Mouse (Mus musculus): ENCODE data around the gene Clmn. TPM values are rescaled to one million over a fixed set of nuclear protein-coding genes. Genes with fewer than 3 reads are reported as not detected.
A peak's percentile ranks its signal among the peaks of the same experiment; 100 is the strongest.

The Clmn gene
- polyA plus RNA-seq, 1 experiment from 2014 or later: 2.0 TPM

DNA sequence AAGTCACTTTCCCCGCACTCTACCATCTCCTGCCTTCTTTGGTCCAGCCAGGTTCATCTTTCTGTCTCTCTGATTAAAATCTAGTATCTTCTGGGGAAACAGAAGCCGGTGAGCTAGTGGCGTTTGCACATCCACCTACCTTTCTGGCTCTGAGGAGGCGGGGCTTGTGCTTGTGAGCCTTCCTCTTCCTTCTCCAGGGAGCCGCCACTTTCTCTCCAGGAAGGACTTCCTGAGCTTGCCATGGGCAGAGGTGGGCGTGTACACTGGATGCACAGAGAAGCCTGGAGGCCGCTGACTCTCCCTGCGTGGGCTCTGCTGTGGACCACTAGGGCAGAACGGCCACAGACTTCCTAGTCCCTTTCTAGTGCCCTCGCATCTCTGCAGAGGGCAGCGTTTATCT lies 34.3 kb upstream of the Clmn start:
- H3K4me1 ChIP-seq: peaks cover 22% of the 10 kb centered on the region
- no peak overlapping the region for H3K4me2 ChIP-seq (replicated peaks)
- no peaks in the 10 kb centered on the region for H3K36me3 ChIP-seq
- no peak overlapping the region for H3K27ac ChIP-seq
- no peaks in the 10 kb centered on the region for H3K9me3 ChIP-seq
- WGBS: 78% methylated on average over 11 of the region's 11 CpGs
- H3K9ac ChIP-seq: no peak overlapping the region
- no peaks in the 10 kb centered on the region; the same call in 1 of the 2 replicates for H3K27me3 ChIP-seq (replicated peaks)
- no peak overlapping the region for H3K4me3 ChIP-seq
- no peak for ATAC-seq (ENCODE audit: low FRiP score, low read depth)

DNA sequence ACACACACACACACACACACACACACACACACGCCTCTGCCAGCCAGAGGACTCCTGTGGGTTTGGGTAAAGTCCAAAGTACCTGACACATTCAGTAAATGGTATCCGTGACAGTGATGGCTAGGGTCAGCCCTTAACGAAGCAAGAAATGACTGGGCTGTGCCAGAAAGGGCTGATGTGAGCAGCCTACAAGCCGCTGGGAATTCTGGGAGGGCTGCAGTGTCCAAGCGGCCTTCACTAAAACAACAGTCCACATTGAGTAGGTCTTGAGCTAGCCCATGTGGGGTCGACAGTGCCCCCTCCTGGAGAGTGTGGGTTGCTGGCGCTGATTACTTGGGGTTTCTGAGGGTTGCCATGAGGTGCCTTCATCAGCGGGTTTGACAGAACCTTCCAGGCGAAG lies 33.8 kb upstream of the Clmn start:
- no peaks in the 10 kb centered on the region for H3K36me3 ChIP-seq
- no peak overlapping the region for H3K9ac ChIP-seq
- H3K4me2 ChIP-seq (replicated peaks): no peak overlapping the region
- no peak overlapping the region for H3K27ac ChIP-seq
- H3K4me1 ChIP-seq: peaks cover 18% of the 10 kb centered on the region
- no peaks in the 10 kb centered on the region; the same call in 1 of the 2 replicates for H3K27me3 ChIP-seq (replicated peaks)
- ATAC-seq (ENCODE audit: low FRiP score, low read depth): no peak
- H3K9me3 ChIP-seq: no peaks in the 10 kb centered on the region
- no peak overlapping the region for H3K4me3 ChIP-seq
- WGBS: 77% methylated on average over 9 of the region's 9 CpGs

DNA sequence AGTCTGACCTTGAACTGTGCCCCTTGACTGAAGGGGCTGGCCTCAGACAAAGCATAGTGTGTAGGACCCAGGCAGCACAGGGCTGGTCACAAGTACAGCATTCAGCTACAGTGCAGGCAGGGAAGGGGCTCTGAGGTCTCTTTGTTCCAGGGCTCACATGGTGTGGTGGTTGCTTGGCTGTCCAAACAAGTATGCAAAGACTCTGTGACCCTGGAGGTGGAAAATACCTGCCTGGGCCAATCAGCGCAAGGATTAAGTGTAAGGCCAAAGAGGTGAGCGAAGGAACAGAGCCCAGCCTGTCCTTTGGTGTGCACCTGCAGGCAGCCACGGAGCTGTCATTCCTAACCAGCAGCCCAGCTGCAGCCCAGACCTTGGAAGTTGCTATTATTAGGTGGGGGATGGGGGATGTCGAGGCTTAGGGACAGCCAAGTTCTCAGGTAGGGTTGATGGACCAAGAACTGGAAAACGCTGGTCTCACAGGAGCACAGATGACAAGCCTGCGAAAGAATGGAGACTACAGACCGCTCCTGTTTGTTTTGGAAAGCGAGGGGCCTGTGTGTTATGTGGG lies 32.3 kb upstream of the Clmn start:
- Histone ChIP-seq H3K4me1 (peaks cover 16% of the 10 kb centered on the region; the same call in 1 of the 2 replicates), H3K27me3 (replicated peaks) (no peaks in the 10 kb centered on the region; the same call in 1 of the 2 replicates), H3K27ac (no peak overlapping the region), H3K9me3 (no peaks in the 10 kb centered on the region), H3K4me2 (replicated peaks) (no peak overlapping the region), H3K9ac (no peak overlapping the region), H3K36me3 (no peaks in the 10 kb centered on the region), H3K4me3 (no peak overlapping the region)
- 67% methylated on average over 8 of the region's 8 CpGs for WGBS
- ATAC-seq (ENCODE audit: low FRiP score, low read depth): peak; percentile 25; the same call in 1 of the 2 replicates

DNA sequence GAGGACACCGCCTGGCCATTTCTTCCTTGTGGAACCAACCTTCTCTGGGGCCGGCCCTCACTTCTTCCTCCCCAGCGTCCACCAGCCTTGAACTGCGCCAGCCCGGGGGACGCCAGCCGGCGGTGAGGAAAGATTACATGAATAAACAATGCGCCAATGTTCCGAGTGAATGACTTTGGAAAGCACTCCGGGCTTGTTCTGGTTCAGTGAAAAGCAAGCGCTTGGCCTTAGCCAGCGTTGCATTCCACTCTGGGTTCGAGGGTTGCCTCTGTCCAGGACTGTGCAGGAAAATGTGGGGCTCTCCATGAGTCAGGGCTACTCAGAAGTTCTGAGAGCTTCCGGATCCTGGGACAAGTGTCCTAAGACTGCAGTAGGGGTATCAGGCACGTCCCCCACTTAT lies 31.8 kb upstream of the Clmn start:
- Histone ChIP-seq H3K4me1 (peaks cover 14% of the 10 kb centered on the region; the same call in 1 of the 2 replicates), H3K27ac (no peak overlapping the region), H3K9ac (no peak overlapping the region), H3K36me3 (no peaks in the 10 kb centered on the region), H3K4me3 (no peak overlapping the region), H3K27me3 (replicated peaks) (no peaks in the 10 kb centered on the region; the same call in 1 of the 2 replicates), H3K9me3 (no peaks in the 10 kb centered on the region), H3K4me2 (replicated peaks) (no peak overlapping the region)
- peak; percentile 26; the same call in 1 of the 2 replicates for ATAC-seq (ENCODE audit: low FRiP score, low read depth)
- WGBS: 55% methylated on average over 16 of the region's 16 CpGs

DNA sequence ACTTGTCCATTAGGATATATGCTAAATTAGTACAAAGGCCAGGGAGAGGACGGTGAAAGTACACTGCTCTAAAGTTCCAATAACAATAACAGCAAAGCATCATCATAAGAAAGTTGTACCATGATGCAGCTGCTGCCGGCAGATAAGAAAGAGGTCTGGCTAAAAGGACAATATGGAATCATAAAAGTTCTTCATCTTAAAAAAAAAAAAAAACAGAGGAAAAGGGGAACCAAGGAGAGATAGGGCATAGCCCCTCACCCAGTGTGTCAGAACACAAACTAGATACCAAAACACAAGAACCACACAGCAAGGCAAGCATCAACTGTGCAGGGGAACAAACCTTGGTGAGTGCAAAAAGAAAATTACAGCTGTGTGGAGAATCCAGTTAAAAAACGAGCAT lies 27.4 kb upstream of the Clmn start:
- H3K4me3 ChIP-seq: no peak overlapping the region
- WGBS: 95% methylated on average over 3 of the region's 3 CpGs
- no peak overlapping the region for H3K27ac ChIP-seq
- H3K4me1 ChIP-seq: 0 out of 2 replicates have a peak, but pooled peaks cover 7% of the 10 kb centered on the region
- no peak overlapping the region for H3K4me2 ChIP-seq (replicated peaks)
- no peaks in the 10 kb centered on the region for H3K9me3 ChIP-seq
- H3K27me3 ChIP-seq (replicated peaks): no peaks in the 10 kb centered on the region
- no peaks in the 10 kb centered on the region for H3K36me3 ChIP-seq
- no peak overlapping the region for H3K9ac ChIP-seq
- ATAC-seq (ENCODE audit: low FRiP score, low read depth): no peak

DNA sequence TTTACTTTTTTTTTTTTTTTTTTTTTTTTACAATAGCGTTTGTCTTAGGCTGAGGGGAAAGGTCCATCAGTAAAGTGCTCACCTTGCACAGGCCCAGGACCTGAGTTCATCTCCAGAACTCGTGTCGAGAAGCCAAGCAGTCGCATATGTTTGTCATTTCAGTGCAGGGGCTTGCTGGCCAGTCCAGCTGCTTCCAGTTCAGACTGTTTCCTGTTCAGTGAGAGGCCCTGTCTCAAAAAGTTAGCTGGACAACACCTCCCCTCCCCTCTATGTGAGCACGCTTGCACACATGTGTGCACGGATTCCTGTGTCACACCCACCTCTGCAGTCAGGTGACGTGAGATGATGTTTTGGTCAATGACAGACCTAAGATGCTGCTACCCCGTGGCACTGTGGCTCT lies 25.2 kb upstream of the Clmn start:
- Histone ChIP-seq H3K9me3 (no peaks in the 10 kb centered on the region), H3K9ac (no peak overlapping the region), H3K4me1 (no peaks in the 10 kb centered on the region), H3K4me3 (no peak overlapping the region), H3K4me2 (replicated peaks) (no peak overlapping the region), H3K36me3 (no peaks in the 10 kb centered on the region), H3K27ac (no peak overlapping the region), H3K27me3 (replicated peaks) (no peaks in the 10 kb centered on the region)
- no peak for ATAC-seq (ENCODE audit: low FRiP score, low read depth)
- 85% methylated on average over 8 of the region's 8 CpGs for WGBS

DNA sequence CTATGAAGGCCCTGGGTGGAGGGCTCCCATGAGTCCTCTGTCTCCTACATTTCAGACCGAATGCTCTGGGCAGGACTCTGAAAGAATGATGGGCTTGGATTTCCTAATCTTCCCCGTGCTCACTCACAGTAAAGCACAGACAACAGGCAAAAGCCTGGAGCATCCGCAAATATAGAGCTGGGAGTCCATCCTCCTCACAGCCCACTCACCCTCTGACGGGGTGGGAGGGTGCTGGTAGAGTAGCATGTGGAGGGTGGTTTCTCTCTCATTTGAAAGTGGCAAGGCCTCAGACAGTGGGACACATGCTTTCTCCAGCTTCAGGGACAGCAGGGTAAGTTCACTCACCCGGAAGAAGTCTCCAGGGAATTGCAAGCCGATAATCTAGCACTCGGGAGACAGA lies 21.2 kb upstream of the Clmn start:
- no peak overlapping the region for H3K4me2 ChIP-seq (replicated peaks)
- H3K4me3 ChIP-seq: no peak overlapping the region
- ATAC-seq (ENCODE audit: low FRiP score, low read depth): no peak
- H3K4me1 ChIP-seq: no peaks in the 10 kb centered on the region
- 89% methylated on average over 7 of the region's 7 CpGs for WGBS
- H3K36me3 ChIP-seq: no peaks in the 10 kb centered on the region
- no peaks in the 10 kb centered on the region for H3K27me3 ChIP-seq (replicated peaks)
- no peak overlapping the region for H3K27ac ChIP-seq
- H3K9ac ChIP-seq: no peak overlapping the region
- H3K9me3 ChIP-seq: no peaks in the 10 kb centered on the region

DNA sequence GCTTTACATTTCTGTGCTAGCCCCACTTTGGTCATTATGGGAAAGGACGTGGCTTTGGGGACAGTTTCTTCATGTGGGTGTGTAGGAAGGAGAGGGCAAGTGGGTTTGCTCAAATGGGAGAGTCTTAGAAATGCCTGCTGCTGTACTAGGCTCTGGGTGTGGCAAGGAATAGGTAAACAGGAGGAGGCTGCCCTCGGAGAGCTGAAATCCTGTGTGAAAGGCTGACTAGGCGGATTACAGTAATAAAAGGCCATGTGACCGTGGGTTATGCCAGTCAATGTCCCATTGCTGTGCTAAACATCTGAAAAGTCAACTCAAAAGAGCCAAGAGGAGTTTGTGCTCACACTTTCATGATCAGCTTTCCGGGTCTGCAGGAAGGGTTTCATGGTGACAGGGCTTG lies 17.7 kb upstream of the Clmn start:
- WGBS: 71% methylated on average over 5 of the region's 5 CpGs
- H3K36me3 ChIP-seq: no peaks in the 10 kb centered on the region
- no peak overlapping the region for H3K4me3 ChIP-seq
- no peaks in the 10 kb centered on the region for H3K4me1 ChIP-seq
- ATAC-seq (ENCODE audit: low FRiP score, low read depth): no peak
- H3K9ac ChIP-seq: no peak overlapping the region
- no peak overlapping the region for H3K4me2 ChIP-seq (replicated peaks)
- H3K27me3 ChIP-seq (replicated peaks): no peaks in the 10 kb centered on the region
- H3K27ac ChIP-seq: no peak overlapping the region
- H3K9me3 ChIP-seq: 0 out of 2 replicates have a peak, but pooled peaks cover 5% of the 10 kb centered on the region

DNA sequence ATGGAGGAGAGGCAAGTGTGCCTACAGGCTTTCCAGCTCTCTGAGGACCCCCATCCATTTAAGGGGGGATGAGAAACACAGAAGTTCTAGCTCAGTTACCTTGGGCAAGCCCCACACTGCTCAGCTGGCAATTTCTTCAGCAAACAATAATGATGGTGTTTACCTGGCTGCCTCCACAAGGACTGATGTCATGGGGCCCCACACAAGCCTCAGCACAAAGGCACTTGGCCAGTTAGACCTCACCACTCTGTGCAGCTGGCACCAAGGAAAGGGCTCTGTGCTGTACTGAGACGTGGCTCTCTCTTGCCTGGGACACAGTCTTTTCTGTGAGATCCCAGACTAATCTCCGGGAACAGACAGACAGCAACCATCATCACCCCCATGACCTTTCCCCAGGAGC lies 17.2 kb upstream of the Clmn start:
- Histone ChIP-seq H3K27me3 (replicated peaks) (no peaks in the 10 kb centered on the region), H3K27ac (no peak overlapping the region), H3K9ac (no peak overlapping the region), H3K36me3 (no peaks in the 10 kb centered on the region), H3K4me2 (replicated peaks) (no peak overlapping the region), H3K9me3 (0 out of 2 replicates have a peak, but pooled peaks cover 5% of the 10 kb centered on the region), H3K4me3 (no peak overlapping the region), H3K4me1 (no peaks in the 10 kb centered on the region)
- ATAC-seq (ENCODE audit: low FRiP score, low read depth): no peak
- WGBS: 74% methylated on average over 2 of the region's 2 CpGs

DNA sequence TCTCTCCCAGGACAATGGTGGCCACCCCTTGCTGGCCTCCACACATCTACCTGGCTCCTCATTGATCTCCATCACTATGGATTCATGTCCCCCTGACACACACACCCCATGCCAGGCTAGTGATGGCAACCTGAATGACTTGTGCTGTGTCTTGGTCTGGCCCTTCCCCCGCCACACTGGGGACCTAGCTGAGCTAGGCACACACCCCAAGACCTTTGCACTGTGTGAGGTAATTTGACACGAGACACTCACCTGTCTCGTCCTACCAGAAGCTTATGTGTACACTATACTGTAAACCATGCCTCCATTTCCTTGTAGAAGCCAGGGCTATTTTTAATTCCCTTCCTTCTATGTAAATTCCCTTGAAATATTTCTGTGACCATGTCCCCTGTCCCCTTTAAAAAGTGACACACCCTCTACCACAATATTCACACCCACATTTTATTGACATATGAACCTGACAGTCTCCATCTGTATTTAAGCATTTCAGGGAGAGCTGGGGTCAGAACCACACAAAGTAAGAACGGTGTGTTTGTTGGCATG lies 16.7 kb upstream of the Clmn start:
- Histone ChIP-seq H3K9ac (no peak overlapping the region), H3K4me1 (no peaks in the 10 kb centered on the region), H3K27ac (no peak overlapping the region), H3K4me2 (replicated peaks) (no peak overlapping the region), H3K4me3 (no peak overlapping the region), H3K9me3 (0 out of 2 replicates have a peak, but pooled peaks cover 5% of the 10 kb centered on the region), H3K36me3 (no peaks in the 10 kb centered on the region), H3K27me3 (replicated peaks) (no peaks in the 10 kb centered on the region)
- ATAC-seq (ENCODE audit: low FRiP score, low read depth): no peak
- WGBS: 84% methylated on average over 4 of the region's 4 CpGs

DNA sequence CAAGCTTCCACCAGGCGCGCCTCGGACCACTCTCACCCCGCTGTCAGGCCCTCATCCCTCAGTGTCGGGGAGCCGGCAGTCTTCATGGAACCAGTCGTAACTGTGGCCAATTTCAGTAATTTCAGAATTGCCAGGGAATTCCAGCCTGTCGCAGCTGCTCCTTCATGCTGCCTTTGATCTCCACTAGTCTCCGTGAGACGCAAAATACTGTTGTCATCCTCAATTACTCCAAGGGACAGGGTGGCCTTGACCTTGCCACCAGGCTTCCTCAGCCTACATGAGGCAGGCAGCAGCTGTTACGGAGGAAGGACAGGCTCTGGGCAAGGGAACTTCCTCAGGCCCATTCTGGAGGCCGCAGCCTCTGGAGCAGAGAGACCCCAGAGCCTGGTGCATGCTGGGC lies 15.5 kb upstream of the Clmn start:
- H3K4me1 ChIP-seq: no peaks in the 10 kb centered on the region
- no peak for ATAC-seq (ENCODE audit: low FRiP score, low read depth)
- H3K36me3 ChIP-seq: no peaks in the 10 kb centered on the region
- no peak overlapping the region for H3K4me3 ChIP-seq
- WGBS: 58% methylated on average over 12 of the region's 12 CpGs
- H3K27me3 ChIP-seq (replicated peaks): no peaks in the 10 kb centered on the region
- H3K9me3 ChIP-seq: 0 out of 2 replicates have a peak, but pooled peaks cover 5% of the 10 kb centered on the region
- H3K9ac ChIP-seq: no peak overlapping the region
- H3K4me2 ChIP-seq (replicated peaks): no peak overlapping the region
- no peak overlapping the region for H3K27ac ChIP-seq

DNA sequence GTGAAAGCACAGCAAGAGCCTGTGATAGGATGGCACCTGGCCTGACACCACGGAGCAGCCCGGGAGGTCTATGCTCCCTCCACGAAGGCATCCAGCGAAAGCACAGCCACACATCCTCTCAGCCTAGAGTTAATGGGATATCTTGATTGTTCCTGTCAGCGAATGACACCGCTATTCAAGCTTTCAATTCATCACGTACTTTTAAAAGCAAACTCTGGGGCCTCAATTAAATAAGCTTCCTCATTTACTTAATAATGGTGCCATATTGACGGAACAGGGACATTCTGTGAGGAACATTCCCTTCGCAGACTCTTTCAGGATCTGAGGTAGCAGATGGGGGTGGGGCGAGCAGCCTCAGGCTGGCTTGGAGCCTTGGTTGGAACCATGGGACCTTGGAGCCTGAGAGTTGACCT lies 14.7 kb upstream of the Clmn start:
- Histone ChIP-seq H3K4me3 (no peak overlapping the region), H3K9ac (no peak overlapping the region), H3K36me3 (no peaks in the 10 kb centered on the region), H3K4me2 (replicated peaks) (no peak overlapping the region), H3K27ac (no peak overlapping the region), H3K27me3 (replicated peaks) (no peaks in the 10 kb centered on the region), H3K9me3 (0 out of 2 replicates have a peak, but pooled peaks cover 5% of the 10 kb centered on the region), H3K4me1 (no peaks in the 10 kb centered on the region)
- 39% methylated on average over 10 of the region's 10 CpGs for WGBS
- no peak for ATAC-seq (ENCODE audit: low FRiP score, low read depth)

DNA sequence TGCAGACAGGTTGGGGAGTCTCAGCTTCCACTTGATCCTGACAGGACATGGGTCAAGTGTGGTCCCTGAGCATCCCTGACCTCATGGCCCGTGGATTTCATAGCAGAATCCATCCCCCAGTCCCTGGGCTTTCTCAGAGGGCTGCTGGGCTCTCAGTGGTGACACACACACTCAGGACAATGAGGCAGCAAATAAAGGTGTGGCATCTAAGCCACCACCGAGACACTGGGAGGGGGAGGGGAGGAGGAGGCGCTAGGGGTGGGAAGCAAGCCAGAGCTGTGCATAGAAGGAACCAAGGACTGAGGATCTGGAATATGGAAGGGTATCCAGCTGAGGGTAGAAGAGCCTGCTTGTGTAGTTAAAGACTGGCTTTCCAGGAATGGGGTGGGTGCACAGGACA lies 11.2 kb upstream of the Clmn start:
- no peaks in the 10 kb centered on the region for H3K36me3 ChIP-seq
- no peak overlapping the region for H3K27ac ChIP-seq
- H3K4me3 ChIP-seq: no peak overlapping the region
- no peak for ATAC-seq (ENCODE audit: low FRiP score, low read depth)
- H3K4me2 ChIP-seq (replicated peaks): no peak overlapping the region
- no peaks in the 10 kb centered on the region for H3K4me1 ChIP-seq
- WGBS: 50% methylated on average over 3 of the region's 3 CpGs
- H3K9ac ChIP-seq: no peak overlapping the region
- H3K9me3 ChIP-seq: 0 out of 2 replicates have a peak, but pooled peaks cover 5% of the 10 kb centered on the region
- no peaks in the 10 kb centered on the region for H3K27me3 ChIP-seq (replicated peaks)

All from neural tube, embryonic 12.5 days (tissue).